Mouse (Mus musculus): ENCODE results near the gene Pagr1a.

The Pagr1a gene

GRCm38 (mm10) chr7:126988816-126989215, 28.3 kb downstream of the Pagr1a start:
- DNase-seq = no peak

GRCm38 (mm10) chr7:126986319-126986718, 30.8 kb downstream of the Pagr1a start:
- peak; percentile 75 for DNase-seq

- no peak for DNase-seq
Observed at GRCm38 (mm10) chr7:126984667-126985444, 32.3 kb downstream of the Pagr1a start.

- no peak for DNase-seq
Observed at GRCm38 (mm10) chr7:126983113-126983512, 34.0 kb downstream of the Pagr1a start.

GRCm38 (mm10) chr7:126982054-126982453, 35.1 kb downstream of the Pagr1a start:
- DNase-seq = no peak

- no peak for DNase-seq
Observed at GRCm38 (mm10) chr7:126981601-126982000, 35.6 kb downstream of the Pagr1a start.

GRCm38 (mm10) chr7:126978841-126979240, 38.3 kb downstream of the Pagr1a start:
- DNase-seq = no peak

- DNase-seq = peak; percentile 23
Observed at GRCm38 (mm10) chr7:126976878-126977459, 40.2 kb downstream of the Pagr1a start.

- peak; percentile 97 for DNase-seq
Observed at GRCm38 (mm10) chr7:126975950-126976866, 40.9 kb downstream of the Pagr1a start, which contains the start of gene Cdiptos. TSS of gene Cdiptos (minus strand) at chr7:126976098.

- no peak for DNase-seq
Observed at GRCm38 (mm10) chr7:126975893-126975949, 41.4 kb downstream of the Pagr1a start, which contains the start of gene Cdipt. TSS of gene Cdipt (plus strand) at chr7:126975914.

GRCm38 (mm10) chr7:126975493-126975892, 41.7 kb downstream of the Pagr1a start:
- no peak for DNase-seq

GRCm38 (mm10) chr7:126967361-126967760, 49.8 kb downstream of the Pagr1a start:
- no peak for DNase-seq

GRCm38 (mm10) chr7:126965568-126965967, 51.6 kb downstream of the Pagr1a start:
- no peak for DNase-seq

Measured in kidney, adult 9 months (tissue).